Mouse (Mus musculus): ENCODE results near the gene Manbal.

- TF ChIP-seq CTCF (IDR thresholded peaks at IDR 0.05; ENCODE audit: low read depth, low read length) (no peak), POLR2A (IDR thresholded peaks at IDR 0.05; ENCODE audit: extremely low read depth, insufficient read depth, low read length) (no peak)
These were observed 65.1 kb downstream of the Manbal start for GRCm38 (mm10) chr2:157432476-157432875.

Data from liver, adult 2 months (tissue).